Mouse (Mus musculus) intestine, postnatal 0 days (tissue): Measurements from ENCODE around the gene Slf2. TPM values are rescaled to one million over a fixed set of nuclear protein-coding genes. Genes with fewer than 3 reads are reported as not detected.

Experiments
- ATAC-seq: fragments of 200-750 bp; cut with Nextera tagmentation; 2 replicates; pipeline ENCODE4 v1.8.0; 2017; ENCODE audit warnings: mild to moderate bottlenecking, moderate TSS enrichment, moderate library complexity
- H3K27ac ChIP-seq: fragments of 300-500 bp; sonication (generic); 2 replicates; pipeline ENCODE4 v1.5.1; 2014; ENCODE audit warnings: mild to moderate bottlenecking, low read depth, low read length, moderate library complexity
- H3K27me3 ChIP-seq: fragments of 300-500 bp; sonication (generic); replicated peaks from 2 replicates; pipeline ENCODE4 v1.6.1; 2014; ENCODE audit warnings: low read length, mixed read lengths; ENCODE audit not compliant: control insufficient read depth, insufficient read depth
- H3K36me3 ChIP-seq: fragments of 300-500 bp; sonication (generic); 2 replicates; pipeline ENCODE4 v1.6.1; 2014; ENCODE audit warnings: mild to moderate bottlenecking, moderate library complexity; ENCODE audit not compliant: control insufficient read depth, insufficient read depth
- H3K4me1 ChIP-seq: fragments of 300-500 bp; sonication (generic); replicated peaks from 2 replicates; pipeline ENCODE4 v1.6.1; 2014; ENCODE audit warnings: antibody characterized with exemption, low read length, mixed read lengths; ENCODE audit not compliant: control insufficient read depth, insufficient read depth
- H3K4me2 ChIP-seq: fragments of 300-500 bp; sonication (generic); replicated peaks from 2 replicates; pipeline ENCODE4 v1.6.1; 2014; ENCODE audit warnings: low read depth, mild to moderate bottlenecking, moderate library complexity
- H3K4me3 ChIP-seq: fragments of 300-500 bp; sonication (generic); 2 replicates; pipeline ENCODE4 v1.5.1; 2014; ENCODE audit warnings: low read depth, low read length
- H3K9ac ChIP-seq: fragments of 300-500 bp; sonication (generic); 2 replicates; pipeline ENCODE4 v1.6.1; 2014; ENCODE audit warnings: mild to moderate bottlenecking, low read depth, low read length
- H3K9me3 ChIP-seq: fragments of 300-500 bp; sonication (generic); 2 replicates; pipeline ENCODE4 v1.6.1; 2016; ENCODE audit warnings: mixed run types; ENCODE audit not compliant: control insufficient read depth
- CTCF ChIP-seq: sonication (generic); IDR thresholded peaks from 2 replicates; pipeline ENCODE4 v1.5.1; 2016; ENCODE audit warnings: low read depth, mild to moderate bottlenecking, control low read depth, antibody characterized with exemption, moderate library complexity
- WGBS: fragments of 180-500 bp; shearing (Covaris S2); extraction: QIAGEN DNeasy Blood & Tissue Kit; methylation state at CpG from one replicate; pipeline ENCODE4 v1.1.7; 2014; 5-methylcytosine and 5-hydroxymethylcytosine counted together
- polyA plus RNA-seq: library from polyadenylated mRNA; unstranded; fragments of >200 nt; fragmentation: Nextera tagmentation; extraction: Ambion mirVana; gene quantifications from 2 replicates; pipeline ENCODE4 v1.2.1, GENCODE M21; 2015

Slf2 gene
- polyA plus RNA-seq, 1 experiment from 2014 or later: 11.4 TPM

DNA sequence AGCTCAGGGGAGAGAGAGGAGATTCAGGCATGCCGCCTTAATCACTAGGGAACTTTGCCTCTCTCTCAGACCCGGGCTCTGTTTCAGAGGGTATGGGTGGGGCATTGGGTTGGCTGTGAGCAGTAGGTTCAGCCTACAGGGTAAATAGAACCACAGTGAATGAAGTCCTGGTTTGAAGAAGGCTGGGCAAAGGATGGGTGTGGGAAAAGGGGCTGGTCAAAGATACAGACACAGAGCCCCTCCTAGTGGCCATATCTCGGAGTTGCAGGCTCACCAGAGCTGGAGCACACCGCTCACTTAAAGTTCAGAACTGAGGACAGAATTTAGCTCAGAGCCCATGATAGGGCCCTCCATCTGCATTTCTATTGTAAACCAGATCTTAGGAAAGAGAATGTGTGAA, 100.8 kb downstream of the Slf2 start:
- Histone ChIP-seq H3K27ac (no peak overlapping the region), H3K36me3 (peaks cover 21% of the 10 kb centered on the region), H3K9ac (no peak overlapping the region), H3K4me2 (no peak overlapping the region), H3K4me3 (no peak overlapping the region), H3K9me3 (no peaks in the 10 kb centered on the region), H3K4me1 (no peaks in the 10 kb centered on the region; the same call in 1 of the 2 replicates), H3K27me3 (no peaks in the 10 kb centered on the region)
- peak; percentile 91 for TF ChIP-seq CTCF
- peak; percentile 50 for ATAC-seq
- WGBS: 14% methylated on average over 4 of the region's 4 CpGs

Other genes starting within 250 kb of the Slf2 start
- not detected in 2 replicates for gene Pax2, start 175.1 kb upstream of the Slf2 start, polyA plus RNA-seq
- 7.8 and 10.0 TPM in 2 replicates for gene Sema4g, start 58.0 kb downstream of the Slf2 start, polyA plus RNA-seq
- gene Twnk, start 74.5 kb downstream of the Slf2 start, polyA plus RNA-seq: 7.1 and 7.4 TPM in 2 replicates
- 80.1 and 83.0 TPM in 2 replicates for gene Mrpl43, start 75.3 kb downstream of the Slf2 start, polyA plus RNA-seq
- 26.0 and 26.2 TPM in 2 replicates for gene Lzts2, start 83.3 kb downstream of the Slf2 start, polyA plus RNA-seq
- 0.22 and 0.37 TPM in 2 replicates for gene Pdzd7, start 114.6 kb downstream of the Slf2 start, polyA plus RNA-seq
- gene Sfxn3, start 116.4 kb downstream of the Slf2 start, polyA plus RNA-seq: 15.1 and 17.5 TPM in 2 replicates
- 1.2 and 2.1 TPM in 2 replicates for gene Kazald1, start 144.1 kb downstream of the Slf2 start, polyA plus RNA-seq
- not detected in 2 replicates for gene Tlx1, start 219.5 kb downstream of the Slf2 start, polyA plus RNA-seq